30 mouse cellular contexts compared by ENCODE assay signal in the genomic region with DNA sequence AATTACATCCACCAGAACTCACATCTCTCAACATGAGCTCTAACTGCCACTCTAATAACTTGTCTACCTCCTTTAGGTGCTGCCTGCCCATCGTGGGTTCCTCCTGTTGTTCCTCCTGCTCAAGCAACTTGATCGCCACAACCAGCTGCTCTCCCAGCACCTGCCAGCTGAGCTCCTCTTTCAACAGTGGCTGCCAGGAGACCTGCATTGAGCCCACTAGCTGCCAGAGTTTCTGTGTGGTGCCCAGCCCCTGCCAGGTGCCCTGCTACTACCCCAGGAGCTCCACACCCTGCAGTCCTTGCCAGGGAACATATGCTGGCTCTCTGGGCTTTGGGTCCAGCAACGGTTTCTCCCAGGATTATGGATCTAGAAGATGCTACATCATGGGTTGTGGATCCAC. TPM values are rescaled to one million over a fixed set of nuclear protein-coding genes. Genes with fewer than 3 reads are reported as not detected.
"Had no signal": no experiment of that assay in that cellular context is flagged by ENCODE, and none has a peak within 500 bp of the region (broad histone marks: within the 10 kb centered on the region; RNA-seq: fewer than 3 reads in every experiment).

A gene (plus strand): TSS at position 150 of the 400 bp plus-strand sequence.

- H3K9me3 ChIP-seq: limb, embryonic 12.5 days; limb, embryonic 15.5 days; midbrain, embryonic 10.5 days; midbrain, embryonic 13.5 days; neural tube, embryonic 13.5 days had no signal

- H3K36me3 ChIP-seq: limb, embryonic 12.5 days; limb, embryonic 15.5 days; midbrain, embryonic 10.5 days; midbrain, embryonic 13.5 days; neural tube, embryonic 13.5 days had no signal

- H3K4me1 ChIP-seq: limb, embryonic 12.5 days; limb, embryonic 15.5 days; megakaryocyte, embryonic 14.5 days; midbrain, embryonic 10.5 days; midbrain, embryonic 13.5 days; neural tube, embryonic 13.5 days had no signal

- H3K27ac ChIP-seq: kidney, postnatal 0 days; layer of hippocampus, adult 2 months; limb, embryonic 12.5 days; limb, embryonic 15.5 days; liver, embryonic 14.5 days; midbrain, embryonic 10.5 days; midbrain, embryonic 13.5 days; neural tube, embryonic 13.5 days had no signal

- H3K4me2 ChIP-seq: limb, embryonic 12.5 days; limb, embryonic 15.5 days; liver, embryonic 11.5 days; lung, embryonic 14.5 days; midbrain, embryonic 13.5 days; neural tube, embryonic 13.5 days had no signal

- H3K9ac ChIP-seq: limb, embryonic 12.5 days; limb, embryonic 15.5 days; liver, embryonic 14.5 days; liver, postnatal 0 days; lung, embryonic 14.5 days; midbrain, embryonic 13.5 days; neural tube, embryonic 13.5 days had no signal

- ATAC-seq: liver, postnatal 0 days; lung, postnatal 0 days; midbrain, embryonic 13.5 days; midbrain, embryonic 16.5 days had no signal

- H3K27me3 ChIP-seq: limb, embryonic 12.5 days; limb, embryonic 15.5 days; megakaryocyte, embryonic 14.5 days; midbrain, embryonic 13.5 days; neural tube, embryonic 13.5 days had no signal

- DNase-seq: layer of hippocampus, adult 9-11 months; liver, postnatal 0 days; lung, embryonic 14.5 days; spleen, adult 18-20 months; thymus, adult 18-20 months; thymus, postnatal 36 days had no signal

- H3K4me3 ChIP-seq: layer of hippocampus, adult 2 months; limb, embryonic 12.5 days; limb, embryonic 15.5 days; megakaryocyte, embryonic 14.5 days; midbrain, embryonic 10.5 days; midbrain, embryonic 13.5 days; myocyte; neural tube, embryonic 13.5 days had no signal

RNA-seq across cellular contexts. Expression of the gene that starts here (rescaled TPM):
- total RNA-seq: layer of hippocampus, adult 2 months; layer of hippocampus, postnatal 25 days; left cerebral cortex, adult 18-20 months; left cerebral cortex, postnatal 10 days; left cerebral cortex, postnatal 36 days; monocyte, adult 5-6 weeks; neutrophil, adult 5-6 weeks had no signal
- polyA plus RNA-seq: kidney, embryonic 14.5 days; kidney, postnatal 0 days; large intestine, adult 2 months; limb, embryonic 15.5 days; liver, embryonic 11.5 days; liver, embryonic 14.5 days; liver, postnatal 0 days; lung, embryonic 14.5 days; lung, postnatal 0 days; midbrain, embryonic 10.5 days; midbrain, embryonic 13.5 days; midbrain, embryonic 16.5 days; myocyte; neural tube, embryonic 13.5 days; stomach, embryonic 16.5 days; testis, adult 2 months; urinary bladder, adult 2 months had no signal
